Mouse (Mus musculus) myocyte (in vitro differentiated cells): ENCODE results near the gene Ikbke. TPM values are rescaled to one million over a fixed set of nuclear protein-coding genes. Genes with fewer than 3 reads are reported as not detected.

Experiments used
- H3K27me3 ChIP-seq: one replicate; pipeline ENCODE4 v1.6.1; 2011; ENCODE audit not compliant: control insufficient read depth, insufficient read depth, insufficient read length
- H3K36me3 ChIP-seq: one replicate; pipeline ENCODE4 v1.6.1; 2011; ENCODE audit not compliant: control insufficient read depth, insufficient read depth
- H3K4me2 ChIP-seq: one replicate; pipeline ENCODE4 v1.6.1; 2011; ENCODE audit warnings: low read depth, control low read depth
- H3K4me3 ChIP-seq: one replicate; pipeline ENCODE4 v1.5.1; 2011; ENCODE audit warnings: mild to moderate bottlenecking, control low read depth, moderate library complexity
- H3K79me2 ChIP-seq: one replicate; pipeline ENCODE4 v1.6.1; 2011; ENCODE audit not compliant: control insufficient read depth, insufficient read depth
- H3ac ChIP-seq: one replicate; pipeline ENCODE4 v1.6.1; 2011; ENCODE audit not compliant: control insufficient read depth, insufficient read length
- CEBPB ChIP-seq: IDR thresholded peaks from 2 replicates; pipeline ENCODE4 v1.6.1; 2011; ENCODE audit warnings: mild to moderate bottlenecking, moderate library complexity; ENCODE audit not compliant: poor library complexity, insufficient read depth, severe bottlenecking
- E2F4 ChIP-seq: IDR thresholded peaks from one replicate; pipeline ENCODE4 v1.6.1; 2011; ENCODE audit warnings: mild to moderate bottlenecking, control low read depth, moderate library complexity; ENCODE audit not compliant: insufficient read depth
- MAX ChIP-seq: IDR thresholded peaks from one replicate; pipeline ENCODE4 v1.6.1; 2011; ENCODE audit warnings: low read depth, mild to moderate bottlenecking, control low read depth
- MYOD1 ChIP-seq, 3 experiments: IDR thresholded peaks; one replicate each; pipeline ENCODE4 v1.6.1; 2011; ENCODE audit warnings: control low read depth in 2 of 3, low read depth in 2 of 3, mild to moderate bottlenecking in 2 of 3, moderate library complexity in 1 of 3; ENCODE audit not compliant: insufficient read length in 2 of 3, control insufficient read depth in 1 of 3
- MYOG ChIP-seq, 3 experiments: IDR thresholded peaks; one replicate each; pipeline ENCODE4 v1.6.1; 2011; ENCODE audit warnings: control low read depth in 2 of 3, low read depth in 2 of 3, mild to moderate bottlenecking in 2 of 3; ENCODE audit not compliant: insufficient read length in 2 of 3, control insufficient read depth in 1 of 3, insufficient read depth in 1 of 3
- POLR2A ChIP-seq: IDR thresholded peaks from one replicate; pipeline ENCODE4 v1.6.1; 2011; ENCODE audit warnings: low read depth, mild to moderate bottlenecking, control low read depth, moderate library complexity; ENCODE audit not compliant: insufficient read length
- POLR2AphosphoS2 ChIP-seq: IDR thresholded peaks from one replicate; pipeline ENCODE4 v1.6.1; 2011; ENCODE audit warnings: low read depth, control low read depth; ENCODE audit not compliant: insufficient read length
- REST ChIP-seq: IDR thresholded peaks from one replicate; pipeline ENCODE4 v1.6.1; 2011; ENCODE audit warnings: mild to moderate bottlenecking, control low read depth, moderate library complexity; ENCODE audit not compliant: insufficient read depth, insufficient read length
- SRF ChIP-seq: IDR thresholded peaks from one replicate; pipeline ENCODE4 v1.6.1; 2011; ENCODE audit warnings: low read depth; ENCODE audit not compliant: control insufficient read depth, insufficient read length
- TCF12 ChIP-seq: IDR thresholded peaks from one replicate; pipeline ENCODE4 v1.6.1; 2011; ENCODE audit warnings: mild to moderate bottlenecking, control low read depth; ENCODE audit not compliant: poor library complexity, insufficient read depth, severe bottlenecking
- TCF3 ChIP-seq: IDR thresholded peaks from one replicate; pipeline ENCODE4 v1.6.1; 2011; ENCODE audit warnings: low read depth, control low read depth; ENCODE audit not compliant: insufficient read length
- USF1 ChIP-seq: IDR thresholded peaks from one replicate; pipeline ENCODE4 v1.6.1; 2011; ENCODE audit warnings: low read depth, mild to moderate bottlenecking, control low read depth, moderate library complexity
- polyA plus RNA-seq: library from polyadenylated mRNA; unstranded; fragments of >200 nt; fragmentation: generic; extraction: Trizol; gene quantifications from one replicate; pipeline ENCODE4 v1.2.1, GENCODE M21; 2012; ENCODE audit warnings: missing spikeins

Gene Ikbke
- polyA plus RNA-seq, 1 experiment: 1.7 TPM

DNA sequence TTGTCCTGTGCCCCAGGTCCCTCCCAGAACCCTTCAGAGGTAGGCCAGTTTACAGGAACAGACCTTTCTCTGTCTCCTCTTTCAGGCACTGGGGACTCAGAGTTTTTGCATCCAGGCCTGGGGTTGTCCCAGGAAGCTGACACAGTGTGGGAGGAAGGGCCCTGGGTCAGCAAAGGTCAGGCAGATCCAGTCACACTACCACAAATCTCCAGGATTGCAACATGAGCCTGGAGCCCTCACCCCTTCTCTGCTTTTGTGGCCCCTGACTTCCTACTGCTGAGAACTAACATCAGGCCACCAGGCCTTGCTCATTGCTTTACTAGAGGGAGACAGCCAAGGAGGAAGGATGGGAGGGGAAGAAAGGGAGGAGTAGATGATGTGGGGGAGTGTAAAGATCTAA lies 2.6 kb downstream of the Ikbke start:
- no peak overlapping the region for H3K4me3 ChIP-seq
- H3K36me3 ChIP-seq: no peaks in the 10 kb centered on the region
- no peak overlapping the region for H3K4me2 ChIP-seq
- TF ChIP-seq TCF3: no peak
- no peak for TF ChIP-seq MAX
- no peak for TF ChIP-seq E2F4
- TF ChIP-seq USF1: no peak
- TF ChIP-seq SRF: no peak
- TF ChIP-seq TCF12: no peak
- no peak for TF ChIP-seq MYOG (IDR thresholded peaks at IDR 0.05; ENCODE audit: control insufficient read depth in 1 of 3, insufficient read depth in 1 of 3, insufficient read length in 2 of 3, low read depth in 2 of 3)
- no peak for TF ChIP-seq POLR2A
- TF ChIP-seq REST: no peak
- TF ChIP-seq MYOD1 (IDR thresholded peaks at IDR 0.05; ENCODE audit: control insufficient read depth in 1 of 3, insufficient read length in 2 of 3, low read depth in 2 of 3): no peak
- no peak for TF ChIP-seq POLR2AphosphoS2
- no peak for TF ChIP-seq CEBPB
- no peaks in the 10 kb centered on the region for H3K79me2 ChIP-seq
- H3ac ChIP-seq: no peak overlapping the region
- H3K27me3 ChIP-seq: no peaks in the 10 kb centered on the region

DNA sequence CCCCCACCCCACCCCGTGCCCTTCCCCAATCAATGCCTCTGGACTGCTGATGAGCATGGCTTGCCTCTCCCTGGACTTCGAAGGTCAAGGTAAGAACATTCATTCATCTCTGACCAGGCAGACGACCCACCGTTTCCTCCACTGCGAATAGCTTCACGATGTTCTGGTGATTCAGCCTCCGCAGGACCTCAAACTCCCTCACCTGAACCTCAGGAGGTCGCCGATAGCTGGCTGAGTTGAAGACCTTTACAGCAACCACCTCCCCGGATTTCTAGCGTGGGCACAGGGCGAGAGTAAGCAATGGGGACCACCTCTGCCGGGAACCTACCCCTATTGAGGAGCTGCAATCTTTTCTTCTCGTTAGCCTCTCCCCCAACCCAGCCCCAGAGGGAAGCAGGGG lies 3.8 kb downstream of the Ikbke start:
- H3K79me2 ChIP-seq: no peaks in the 10 kb centered on the region
- H3K4me3 ChIP-seq: no peak overlapping the region
- no peaks in the 10 kb centered on the region for H3K27me3 ChIP-seq
- no peak overlapping the region for H3K4me2 ChIP-seq
- H3ac ChIP-seq: no peak overlapping the region
- no peak for TF ChIP-seq SRF
- no peak for TF ChIP-seq REST
- no peak for TF ChIP-seq E2F4
- no peaks in the 10 kb centered on the region for H3K36me3 ChIP-seq

- no peak overlapping the region for H3K4me3 ChIP-seq
- no peaks in the 10 kb centered on the region for H3K36me3 ChIP-seq
- H3K4me2 ChIP-seq: no peak overlapping the region
- no peak overlapping the region for H3ac ChIP-seq
- H3K79me2 ChIP-seq: no peaks in the 10 kb centered on the region
- H3K27me3 ChIP-seq: no peaks in the 10 kb centered on the region
- TF ChIP-seq CEBPB (no peak), MYOG (IDR thresholded peaks at IDR 0.05; ENCODE audit: control insufficient read depth in 1 of 3, insufficient read depth in 1 of 3, insufficient read length in 2 of 3, low read depth in 2 of 3) (no peak), E2F4 (no peak), REST (no peak), SRF (no peak), TCF12 (no peak), TCF3 (no peak), USF1 (no peak), POLR2AphosphoS2 (no peak), MYOD1 (IDR thresholded peaks at IDR 0.05; ENCODE audit: control insufficient read depth in 1 of 3, insufficient read length in 2 of 3, low read depth in 2 of 3) (no peak), POLR2A (no peak), MAX (no peak)
Measured at GRCm38 (mm10) chr1:131274725-131275539, 4.5 kb downstream of the Ikbke start.

- H3K4me2 ChIP-seq: no peak overlapping the region
- no peak overlapping the region for H3ac ChIP-seq
Measured at GRCm38 (mm10) chr1:131269797-131270578, 9.4 kb downstream of the Ikbke start.

More at GRCm38 (mm10) chr1:131269797-131270578, 9.4 kb downstream of the Ikbke start:
- no peaks in the 10 kb centered on the region for H3K27me3 ChIP-seq
- TF ChIP-seq USF1: no peak
- no peak for TF ChIP-seq POLR2A
- TF ChIP-seq MAX: no peak
- no peak for TF ChIP-seq SRF
- TF ChIP-seq E2F4: no peak
- no peak for TF ChIP-seq REST
- no peak for TF ChIP-seq MYOG (IDR thresholded peaks at IDR 0.05; ENCODE audit: control insufficient read depth in 1 of 3, insufficient read depth in 1 of 3, insufficient read length in 2 of 3, low read depth in 2 of 3)
- TF ChIP-seq POLR2AphosphoS2: no peak
- TF ChIP-seq CEBPB: no peak
- TF ChIP-seq MYOD1 (IDR thresholded peaks at IDR 0.05; ENCODE audit: control insufficient read depth in 1 of 3, insufficient read length in 2 of 3, low read depth in 2 of 3): no peak
- TF ChIP-seq TCF3: no peak
- no peak for TF ChIP-seq TCF12
- no peak overlapping the region for H3K4me3 ChIP-seq
- no peaks in the 10 kb centered on the region for H3K79me2 ChIP-seq
- no peaks in the 10 kb centered on the region for H3K36me3 ChIP-seq
